Mouse (Mus musculus) intestine, embryonic 16.5 days (tissue): ENCODE data around the gene Etv5. TPM values are rescaled to one million over a fixed set of nuclear protein-coding genes. Genes with fewer than 3 reads are reported as not detected.

Experiments
- ATAC-seq: fragments of 200-750 bp; cut with Nextera tagmentation; 2 replicates; pipeline ENCODE4 v1.8.0; 2017; ENCODE audit warnings: moderate TSS enrichment, moderate library complexity
- H3K27ac ChIP-seq: fragments of 300-500 bp; sonication (generic); 2 replicates; pipeline ENCODE4 v1.5.1; 2014; ENCODE audit warnings: mild to moderate bottlenecking, low read length
- H3K27me3 ChIP-seq: fragments of 300-500 bp; sonication (generic); replicated peaks from 2 replicates; pipeline ENCODE4 v1.6.1; 2014; ENCODE audit warnings: low read length, control low read depth, mixed read lengths; ENCODE audit not compliant: control insufficient read depth, insufficient read depth
- H3K36me3 ChIP-seq: fragments of 300-500 bp; sonication (generic); 2 replicates; pipeline ENCODE4 v1.6.1; 2014; ENCODE audit warnings: low read length, control low read depth; ENCODE audit not compliant: control insufficient read depth, insufficient read depth
- H3K4me1 ChIP-seq: fragments of 300-500 bp; sonication (generic); 2 replicates; pipeline ENCODE4 v1.6.1; 2014; ENCODE audit warnings: low read length, control low read depth, mixed read lengths; ENCODE audit not compliant: control insufficient read depth, insufficient read depth
- H3K4me2 ChIP-seq: fragments of 300-500 bp; sonication (generic); 2 replicates; pipeline ENCODE4 v1.6.1; 2014; ENCODE audit warnings: low read depth, low read length, control low read depth
- H3K4me3 ChIP-seq: fragments of 300-500 bp; sonication (generic); 2 replicates; pipeline ENCODE4 v1.5.1; 2014; ENCODE audit warnings: mild to moderate bottlenecking, low read length
- H3K9ac ChIP-seq: fragments of 300-500 bp; sonication (generic); 2 replicates; pipeline ENCODE4 v1.6.1; 2014; ENCODE audit warnings: low read depth, low read length
- H3K9me3 ChIP-seq: fragments of 300-500 bp; sonication (generic); 2 replicates; pipeline ENCODE4 v1.6.1; 2016; ENCODE audit warnings: low read length, control low read depth; ENCODE audit not compliant: control insufficient read depth
- WGBS: fragments of 180-500 bp; shearing (Covaris S2); extraction: QIAGEN DNeasy Blood & Tissue Kit; methylation state at CpG from one replicate; pipeline ENCODE4 v1.1.7; 2014; 5-methylcytosine and 5-hydroxymethylcytosine counted together
- polyA plus RNA-seq: library from polyadenylated mRNA; unstranded; fragments of >200 nt; fragmentation: Nextera tagmentation; extraction: Ambion mirVana; gene quantifications from 2 replicates; pipeline ENCODE4 v1.2.1, GENCODE M21; 2015

The Etv5 gene
- polyA plus RNA-seq, 1 experiment from 2014 or later: 10.3 TPM

GRCm38 (mm10) chr16:22341236-22341671 is 98.3 kb downstream of the Etv5 start:
- H3K27me3 ChIP-seq: no peaks in the 10 kb centered on the region
- H3K9ac ChIP-seq: no peak overlapping the region
- H3K36me3 ChIP-seq: no peaks in the 10 kb centered on the region
- peak; percentile 50 for ATAC-seq
- H3K4me2 ChIP-seq: no peak overlapping the region
- no peak overlapping the region for H3K27ac ChIP-seq
- H3K4me1 ChIP-seq: no peaks in the 10 kb centered on the region
- 54% methylated on average over 4 of the region's 4 CpGs for WGBS
- no peaks in the 10 kb centered on the region for H3K9me3 ChIP-seq
- H3K4me3 ChIP-seq: no peak overlapping the region

GRCm38 (mm10) chr16:22335781-22336180 is 103.7 kb downstream of the Etv5 start:
- WGBS: 68% methylated on average over 3 of the region's 3 CpGs

More at GRCm38 (mm10) chr16:22335781-22336180, 103.7 kb downstream of the Etv5 start:
- Histone ChIP-seq H3K9ac (no peak overlapping the region), H3K4me3 (no peak overlapping the region), H3K4me1 (no peaks in the 10 kb centered on the region), H3K4me2 (no peak overlapping the region), H3K27me3 (no peaks in the 10 kb centered on the region), H3K36me3 (no peaks in the 10 kb centered on the region), H3K27ac (no peak overlapping the region), H3K9me3 (peaks cover 4% of the 10 kb centered on the region; the same call in 1 of the 2 replicates)
- no peak for ATAC-seq

Other genes starting within 250 kb of the Etv5 start
- 264 and 282 TPM in 2 replicates for gene Tra2b, start 173.7 kb downstream of the Etv5 start, polyA plus RNA-seq
- 5.5 and 5.9 TPM in 2 replicates for gene Dgkg, start 217.5 kb upstream of the Etv5 start, polyA plus RNA-seq